Mouse (Mus musculus): Measurements from ENCODE around the gene Ggcx. TPM values are rescaled to one million over a fixed set of nuclear protein-coding genes. Genes with fewer than 3 reads are reported as not detected.

The Ggcx gene
- polyA plus RNA-seq, 1 experiment from 2014 or later: 25.9 TPM

DNA sequence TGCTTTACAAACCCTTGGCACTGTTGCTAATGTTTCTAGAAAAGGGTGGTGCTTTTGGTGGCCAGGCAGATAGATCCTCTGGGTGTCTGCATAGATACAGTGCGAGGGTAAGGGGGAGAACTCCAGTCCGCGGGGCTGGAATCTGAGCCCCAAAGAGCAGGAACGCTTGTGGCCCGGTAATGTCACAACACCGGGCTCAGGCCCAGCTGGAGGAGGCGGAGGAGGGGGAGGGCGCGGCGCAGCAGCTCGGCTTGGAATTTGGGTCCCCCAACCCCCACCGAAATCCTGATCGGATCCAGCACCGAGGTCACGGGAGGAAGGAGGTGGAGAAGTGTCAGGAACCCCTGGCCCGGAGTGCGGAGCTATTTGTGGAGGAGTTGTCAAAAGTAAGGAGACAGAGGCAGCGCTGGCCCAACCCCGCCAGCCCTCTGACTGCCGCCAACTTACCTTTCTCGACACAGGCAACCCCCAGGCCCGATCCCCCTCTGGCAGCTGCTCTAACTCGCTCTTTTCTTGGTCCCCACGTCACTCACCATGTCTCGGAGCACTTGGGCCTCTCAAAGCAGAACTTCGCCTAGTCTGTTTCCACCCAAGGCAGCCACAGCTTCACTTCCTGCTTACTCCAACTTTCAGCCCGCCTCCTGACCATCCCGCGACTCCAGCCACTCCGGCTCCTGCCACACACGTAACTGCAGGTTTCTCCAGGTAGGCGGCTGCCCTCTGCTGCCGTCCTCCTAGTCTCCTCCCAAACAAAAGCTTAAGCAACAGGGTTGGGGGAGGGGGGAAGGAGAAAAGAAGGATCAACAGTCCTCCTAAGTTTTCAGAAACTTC lies 24.0 kb upstream of the Ggcx start, which contains the start of gene Vamp8:
TSS of gene Vamp8 (minus strand) at position 763 of the 831 bp plus-strand sequence.
- H3K27me3 ChIP-seq (ENCODE audit: low read depth, poor library complexity, severe bottlenecking): no peaks in the 10 kb centered on the region
- H3K4me1 ChIP-seq: peaks cover 51% of the 10 kb centered on the region
- WGBS: 2% methylated on average over 33 of the region's 33 CpGs
- peak within 1 kb of the TSS; percentile 63 for H3K4me3 ChIP-seq
- H3K9me3 ChIP-seq (replicated peaks): no peaks in the 10 kb centered on the region
- H3K27ac ChIP-seq: peak within 1 kb of the TSS; percentile 92
- peaks cover 15% of the 10 kb centered on the region for H3K36me3 ChIP-seq
- DNase-seq (ENCODE audit: low spot score): peak; percentile 77

DNA sequence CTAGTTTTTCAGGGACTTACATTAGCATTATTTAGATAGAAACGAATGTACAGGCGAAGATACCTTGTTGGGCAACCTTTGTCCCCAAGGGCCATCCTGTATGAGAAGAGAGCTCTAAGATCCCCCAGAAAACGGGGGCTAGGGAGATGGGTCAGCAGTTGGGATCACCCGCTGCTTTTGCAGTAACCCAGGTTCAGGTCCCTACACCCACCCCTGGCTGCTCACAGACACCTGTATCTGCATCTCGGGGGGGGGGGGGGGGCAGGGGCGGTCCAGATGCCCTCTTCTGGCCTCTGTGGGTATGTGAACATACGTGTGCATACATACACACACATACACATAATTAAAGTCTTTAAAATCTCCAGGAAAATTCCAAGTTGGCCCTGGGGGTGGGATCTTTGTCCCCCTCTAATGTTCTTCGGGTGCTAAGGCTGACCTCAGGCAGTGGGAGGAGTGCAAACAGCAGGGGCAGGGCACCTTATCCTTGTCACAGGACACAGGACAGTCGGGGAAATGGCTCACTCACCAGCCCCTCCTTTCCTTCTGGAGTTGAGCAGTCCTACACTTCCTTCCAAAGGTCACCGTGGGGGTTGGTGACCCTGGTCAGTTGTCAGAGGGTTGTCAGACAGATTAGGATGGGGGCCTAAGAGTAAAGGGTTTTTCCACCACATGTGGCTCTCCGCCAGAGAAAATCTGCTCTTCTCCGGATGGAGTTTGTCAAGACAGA lies 23.1 kb upstream of the Ggcx start:
- Histone ChIP-seq H3K27me3 (ENCODE audit: low read depth, poor library complexity, severe bottlenecking) (no peaks in the 10 kb centered on the region), H3K27ac (peak overlapping the region; percentile 92), H3K4me1 (peaks cover 51% of the 10 kb centered on the region), H3K4me3 (peak overlapping the region; percentile 63), H3K36me3 (peaks cover 11% of the 10 kb centered on the region), H3K9me3 (replicated peaks) (no peaks in the 10 kb centered on the region)
- DNase-seq (ENCODE audit: low spot score): peak; percentile 43
- 7% methylated on average over 12 of the region's 12 CpGs for WGBS

DNA sequence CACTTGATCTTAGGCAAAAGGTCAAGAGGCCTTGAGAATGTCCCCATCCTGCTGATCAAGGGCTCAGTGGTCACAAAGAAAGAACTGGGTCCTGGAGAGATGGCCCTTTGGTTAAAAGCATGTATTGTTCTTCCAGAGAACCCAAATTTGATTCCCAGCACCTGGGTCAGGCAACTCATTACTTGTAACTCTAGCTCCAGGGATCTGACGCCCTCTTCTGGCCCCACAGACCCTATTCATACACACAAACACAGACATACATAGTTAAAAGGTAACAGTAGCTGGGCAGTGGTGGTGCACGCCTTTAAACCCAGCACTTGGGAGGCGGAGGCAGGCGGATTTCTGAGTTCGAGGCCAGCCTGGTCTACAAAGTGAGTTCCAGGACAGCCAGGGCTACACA lies 21.8 kb upstream of the Ggcx start:
- WGBS: 92% methylated on average over 5 of the region's 5 CpGs

DNA sequence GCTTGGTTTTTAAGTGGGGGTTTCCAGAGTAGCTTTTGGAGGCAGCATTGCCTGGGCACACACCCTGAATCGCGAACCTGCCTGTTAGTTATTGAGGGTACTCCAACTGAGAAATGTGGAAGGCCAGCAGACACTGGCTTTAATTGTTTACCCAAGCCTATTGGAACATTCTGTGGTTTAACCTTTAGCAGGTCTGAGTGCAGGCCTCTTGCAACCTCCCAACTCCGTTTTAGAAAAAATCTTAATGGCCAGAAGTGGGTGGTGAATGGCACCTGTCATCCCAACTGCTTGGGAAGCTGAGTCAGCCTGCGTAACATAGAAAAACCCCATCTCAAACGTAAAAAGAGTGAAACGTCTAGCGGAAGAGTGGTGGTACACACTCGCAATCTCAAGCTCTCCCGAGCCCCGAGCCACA lies 17.3 kb upstream of the Ggcx start:
- Histone ChIP-seq H3K9me3 (replicated peaks) (no peaks in the 10 kb centered on the region), H3K4me1 (0 out of 2 replicates have a peak, but pooled peaks cover 10% of the 10 kb centered on the region), H3K27me3 (ENCODE audit: low read depth, poor library complexity, severe bottlenecking) (no peaks in the 10 kb centered on the region), H3K4me3 (no peak overlapping the region), H3K36me3 (no peaks in the 10 kb centered on the region), H3K27ac (no peak overlapping the region)
- no peak for DNase-seq (ENCODE audit: low spot score)
- 86% methylated on average over 10 of the region's 10 CpGs for WGBS

More for the DNA sequence above, 21.8 kb upstream of the Ggcx start:
- DNase-seq (ENCODE audit: low spot score): no peak
- no peak overlapping the region for H3K27ac ChIP-seq
- peaks cover 5% of the 10 kb centered on the region for H3K36me3 ChIP-seq
- no peaks in the 10 kb centered on the region for H3K27me3 ChIP-seq (ENCODE audit: low read depth, poor library complexity, severe bottlenecking)
- no peak overlapping the region for H3K4me3 ChIP-seq
- no peaks in the 10 kb centered on the region for H3K9me3 ChIP-seq (replicated peaks)
- H3K4me1 ChIP-seq: peaks cover 51% of the 10 kb centered on the region

DNA sequence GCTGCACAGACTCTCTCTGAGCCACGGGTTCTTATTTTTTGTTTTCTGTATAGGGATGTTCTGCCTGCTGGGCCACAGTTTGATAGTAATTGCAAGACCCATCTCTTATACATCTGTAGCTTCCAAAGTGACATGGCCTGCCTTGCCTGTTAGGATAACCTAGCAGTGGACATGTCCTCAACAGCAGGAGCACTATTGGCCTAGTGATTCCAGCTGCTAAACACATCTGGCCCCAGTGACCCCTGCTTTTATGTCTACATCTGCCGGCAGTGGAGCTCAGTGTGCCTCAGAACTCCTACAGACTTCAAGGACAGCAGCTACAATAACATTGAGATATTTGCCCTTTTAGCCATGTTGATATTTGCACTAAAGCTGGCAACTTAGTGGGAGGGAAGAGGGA lies 14.1 kb upstream of the Ggcx start:
- Histone ChIP-seq H3K27ac (no peak overlapping the region), H3K4me1 (no peaks in the 10 kb centered on the region), H3K36me3 (no peaks in the 10 kb centered on the region), H3K27me3 (ENCODE audit: low read depth, poor library complexity, severe bottlenecking) (no peaks in the 10 kb centered on the region), H3K4me3 (no peak overlapping the region), H3K9me3 (replicated peaks) (no peaks in the 10 kb centered on the region)
- DNase-seq (ENCODE audit: low spot score): no peak
- 66% methylated on average over 2 of the region's 2 CpGs for WGBS

DNA sequence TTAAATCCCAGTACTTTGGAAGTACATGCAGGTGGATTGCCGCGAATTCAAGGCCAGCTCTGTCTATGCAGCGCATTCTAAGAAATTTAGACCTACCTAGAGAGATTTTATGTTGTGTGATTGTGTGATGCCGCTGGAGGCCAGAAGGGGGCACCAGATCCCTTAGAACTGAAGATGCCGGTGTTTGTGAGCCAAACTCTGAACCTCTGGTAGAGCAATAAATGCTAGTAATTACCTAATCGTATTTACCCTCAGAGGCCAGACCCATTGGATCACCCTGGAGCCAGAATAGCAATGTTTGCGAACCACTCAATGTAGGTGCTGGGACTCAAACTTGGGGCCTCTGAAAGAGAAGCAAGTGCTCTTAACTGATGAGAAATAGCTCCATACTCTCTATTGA lies 12.2 kb upstream of the Ggcx start:
- WGBS: 18% methylated on average over 7 of the region's 7 CpGs
- Histone ChIP-seq H3K9me3 (replicated peaks) (no peaks in the 10 kb centered on the region), H3K27me3 (ENCODE audit: low read depth, poor library complexity, severe bottlenecking) (no peaks in the 10 kb centered on the region), H3K27ac (no peak overlapping the region), H3K4me1 (no peaks in the 10 kb centered on the region), H3K4me3 (no peak overlapping the region), H3K36me3 (no peaks in the 10 kb centered on the region)
- DNase-seq (ENCODE audit: low spot score): peak; percentile 78

DNA sequence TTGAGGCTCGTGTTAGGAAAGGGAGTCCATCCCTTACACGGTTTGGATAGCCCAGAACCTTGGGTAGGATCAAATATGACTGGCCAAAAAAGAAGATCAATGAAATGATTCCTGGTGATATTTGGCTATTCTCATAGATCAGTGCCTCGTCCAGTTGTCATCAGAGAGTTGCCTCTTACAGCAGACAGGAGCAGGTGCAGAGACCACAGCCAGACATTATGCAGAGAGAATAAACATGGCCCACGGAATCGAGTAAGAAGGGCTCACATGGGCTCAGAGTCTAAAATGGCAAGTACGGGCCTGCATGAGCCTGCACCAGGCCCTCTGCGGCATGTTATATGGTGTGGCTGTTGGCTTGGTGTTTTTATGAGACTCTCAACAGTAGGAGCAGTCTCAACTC lies 8.8 kb upstream of the Ggcx start:
- 84% methylated on average over 7 of the region's 7 CpGs for WGBS
- H3K27me3 ChIP-seq (ENCODE audit: low read depth, poor library complexity, severe bottlenecking): no peaks in the 10 kb centered on the region
- H3K36me3 ChIP-seq: no peaks in the 10 kb centered on the region
- no peak overlapping the region for H3K4me3 ChIP-seq
- H3K27ac ChIP-seq: no peak overlapping the region
- no peaks in the 10 kb centered on the region for H3K4me1 ChIP-seq
- no peak for DNase-seq (ENCODE audit: low spot score)
- no peaks in the 10 kb centered on the region for H3K9me3 ChIP-seq (replicated peaks)

DNA sequence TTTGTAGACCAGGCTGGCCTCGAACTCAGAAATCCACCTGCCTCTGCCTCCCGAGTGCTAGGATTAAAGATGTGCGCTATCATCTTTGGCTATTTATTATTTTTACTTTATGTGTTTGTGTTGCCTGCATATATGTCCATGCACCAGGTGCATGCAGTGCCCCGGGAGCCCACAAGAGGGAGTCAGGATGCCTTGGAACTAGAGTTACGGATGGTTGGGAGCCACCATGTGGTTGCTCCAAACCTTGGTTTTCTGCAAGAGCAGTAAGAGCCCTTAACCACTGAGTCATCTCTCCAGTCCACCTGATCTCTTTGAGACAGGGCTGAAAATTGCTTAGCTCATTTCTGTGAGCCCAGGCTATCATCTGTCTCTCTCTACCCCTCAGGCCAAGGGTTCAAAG lies 7.0 kb upstream of the Ggcx start:
- Histone ChIP-seq H3K4me1 (no peaks in the 10 kb centered on the region), H3K27ac (no peak overlapping the region), H3K9me3 (replicated peaks) (no peaks in the 10 kb centered on the region), H3K4me3 (no peak overlapping the region), H3K36me3 (no peaks in the 10 kb centered on the region), H3K27me3 (ENCODE audit: low read depth, poor library complexity, severe bottlenecking) (no peaks in the 10 kb centered on the region)
- 4% methylated on average over 5 of the region's 5 CpGs for WGBS
- DNase-seq (ENCODE audit: low spot score): peak; percentile 94

DNA sequence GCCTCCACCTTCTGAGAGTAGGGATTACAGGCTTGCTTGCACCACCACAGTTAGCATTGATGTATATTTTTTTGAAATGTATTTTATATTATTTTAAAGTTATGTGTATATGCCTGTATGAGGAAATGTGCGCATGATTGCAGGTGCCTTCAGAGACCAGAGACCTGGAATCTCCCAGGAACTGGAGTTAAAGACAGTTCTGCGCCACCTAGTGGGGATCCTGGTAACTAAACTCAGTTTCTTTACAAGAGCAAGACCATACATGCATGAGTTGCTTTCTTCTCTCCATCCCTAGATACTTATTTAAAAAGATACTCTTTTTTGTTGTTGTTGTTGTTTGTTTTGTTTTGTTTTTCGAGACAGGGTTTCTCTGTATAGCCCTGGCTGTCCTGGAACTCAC lies 4.5 kb upstream of the Ggcx start:
- Histone ChIP-seq H3K27me3 (ENCODE audit: low read depth, poor library complexity, severe bottlenecking) (no peaks in the 10 kb centered on the region), H3K4me3 (no peak overlapping the region), H3K36me3 (no peaks in the 10 kb centered on the region), H3K9me3 (replicated peaks) (no peaks in the 10 kb centered on the region), H3K4me1 (peaks cover 8% of the 10 kb centered on the region), H3K27ac (no peak overlapping the region)
- 25% methylated on average over 3 of the region's 3 CpGs for WGBS
- DNase-seq (ENCODE audit: low spot score): peak; percentile 71

DNA sequence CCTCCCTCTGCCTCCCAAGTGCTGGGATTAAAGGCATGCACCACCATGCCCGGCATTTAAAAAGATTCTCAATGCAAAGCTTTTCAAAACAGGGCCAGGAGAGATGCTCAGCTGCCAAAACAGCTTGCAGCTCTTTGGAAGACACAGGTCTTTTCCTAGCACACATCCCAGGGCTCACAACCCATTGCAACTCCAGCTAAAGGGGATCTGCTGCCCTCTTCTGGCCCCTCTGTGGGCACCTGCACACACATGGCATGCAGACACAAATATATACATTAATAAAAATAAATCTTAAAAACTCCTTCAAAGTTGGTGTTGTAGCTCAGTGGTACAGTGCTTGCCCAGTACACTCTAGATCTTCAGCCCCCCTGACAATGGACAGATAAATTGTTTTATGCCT lies 4.1 kb upstream of the Ggcx start:
- Histone ChIP-seq H3K4me1 (peaks cover 12% of the 10 kb centered on the region), H3K9me3 (replicated peaks) (no peaks in the 10 kb centered on the region), H3K36me3 (no peaks in the 10 kb centered on the region), H3K27me3 (ENCODE audit: low read depth, poor library complexity, severe bottlenecking) (no peaks in the 10 kb centered on the region), H3K27ac (no peak overlapping the region), H3K4me3 (no peak overlapping the region)
- no peak for DNase-seq (ENCODE audit: low spot score)
- 43% methylated on average over 1 of the region's 1 CpGs for WGBS

DNA sequence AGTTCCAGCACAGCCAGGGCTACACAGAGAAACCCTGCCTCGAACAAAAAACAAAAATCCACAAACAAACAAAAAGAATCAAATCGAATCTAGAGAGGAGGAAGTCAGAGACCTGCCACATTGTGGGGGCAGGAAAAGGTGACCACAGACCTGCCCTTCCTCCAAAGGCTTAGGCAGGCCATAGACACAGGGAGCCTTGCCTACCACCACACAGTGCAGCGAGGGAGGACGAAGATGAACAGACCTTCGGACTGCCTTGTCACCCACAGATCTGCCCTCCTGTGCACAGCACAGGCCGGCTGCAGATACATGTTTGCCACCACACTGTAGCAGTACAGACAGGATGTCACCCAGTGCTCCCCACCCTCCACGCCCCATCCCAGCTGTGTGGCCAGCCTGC lies 3.6 kb upstream of the Ggcx start:
- WGBS: 87% methylated on average over 7 of the region's 7 CpGs
- Histone ChIP-seq H3K27ac (no peak overlapping the region), H3K4me3 (no peak overlapping the region), H3K36me3 (no peaks in the 10 kb centered on the region), H3K9me3 (replicated peaks) (no peaks in the 10 kb centered on the region), H3K4me1 (peaks cover 15% of the 10 kb centered on the region), H3K27me3 (ENCODE audit: low read depth, poor library complexity, severe bottlenecking) (no peaks in the 10 kb centered on the region)
- no peak for DNase-seq (ENCODE audit: low spot score)

DNA sequence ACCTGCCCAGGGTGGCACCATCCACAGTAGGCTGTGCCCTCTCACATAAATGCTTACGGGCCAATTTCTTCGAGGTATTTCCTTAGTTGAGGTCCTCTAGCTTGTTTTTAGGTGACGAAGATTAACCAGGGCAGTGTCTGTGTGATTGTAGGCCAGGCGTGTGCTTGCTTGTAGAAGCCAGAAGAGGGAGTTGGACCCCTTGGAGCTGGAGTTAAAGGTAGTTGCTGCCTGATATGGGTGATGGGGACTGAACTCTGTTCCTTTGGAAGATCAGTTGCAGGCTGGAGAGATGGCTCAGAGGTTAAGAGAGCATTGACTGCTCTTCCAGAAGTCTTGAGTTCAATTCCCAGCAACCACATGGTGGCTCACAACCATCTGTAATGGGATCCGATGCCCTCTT lies 1.1 kb downstream of the Ggcx start:
- Histone ChIP-seq H3K36me3 (peaks cover 39% of the 10 kb centered on the region), H3K9me3 (replicated peaks) (no peaks in the 10 kb centered on the region), H3K4me3 (peak overlapping the region; percentile 92), H3K27ac (no peak overlapping the region), H3K27me3 (ENCODE audit: low read depth, poor library complexity, severe bottlenecking) (no peaks in the 10 kb centered on the region), H3K4me1 (peaks cover 19% of the 10 kb centered on the region)
- WGBS: 87% methylated on average over 5 of the region's 5 CpGs
- no peak for DNase-seq (ENCODE audit: low spot score)

All from limb, embryonic 10.5 days (tissue).